41 mouse cellular contexts compared by ENCODE assay signal in genomic region chr10:61277051-61277450, GRCm38 (mm10). TPM values are rescaled to one million over a fixed set of nuclear protein-coding genes. Genes with fewer than 3 reads are reported as not detected.
"Had no signal": no experiment of that assay in that cellular context is flagged by ENCODE, and none has a peak within 500 bp of the region (broad histone marks: within the 10 kb centered on the region; RNA-seq: fewer than 3 reads in every experiment).

No protein-coding gene starts in this region.

- H3K36me3 ChIP-seq: limb, embryonic 10.5 days; limb, embryonic 12.5 days; limb, embryonic 13.5 days; limb, embryonic 15.5 days; liver, embryonic 12.5 days; liver, embryonic 13.5 days; liver, embryonic 15.5 days; lung, embryonic 15.5 days; midbrain, embryonic 10.5 days; midbrain, embryonic 12.5 days; midbrain, embryonic 13.5 days; midbrain, embryonic 15.5 days; neural tube, embryonic 12.5 days; neural tube, embryonic 13.5 days had no signal

- ATAC-seq: liver, embryonic 12.5 days; lung, postnatal 0 days; midbrain, embryonic 13.5 days; midbrain, embryonic 15.5 days; midbrain, embryonic 16.5 days had no signal

- H3K9me3 ChIP-seq: limb, embryonic 10.5 days; limb, embryonic 12.5 days; limb, embryonic 13.5 days; limb, embryonic 15.5 days; liver, embryonic 12.5 days; liver, embryonic 13.5 days; liver, embryonic 15.5 days; lung, embryonic 15.5 days; megakaryocyte, embryonic 14.5 days; midbrain, embryonic 10.5 days; midbrain, embryonic 12.5 days; midbrain, embryonic 13.5 days; midbrain, embryonic 15.5 days; neural tube, embryonic 12.5 days; neural tube, embryonic 13.5 days had no signal

- H3K9ac ChIP-seq: limb, embryonic 12.5 days; limb, embryonic 13.5 days; limb, embryonic 15.5 days; liver, embryonic 12.5 days; liver, embryonic 13.5 days; liver, embryonic 14.5 days; liver, embryonic 15.5 days; liver, postnatal 0 days; lung, embryonic 14.5 days; lung, embryonic 15.5 days; midbrain, embryonic 12.5 days; midbrain, embryonic 13.5 days; midbrain, embryonic 15.5 days; neural tube, embryonic 12.5 days; neural tube, embryonic 13.5 days had no signal

- H3K4me3 ChIP-seq: left cerebral cortex, adult 2 months; limb, embryonic 10.5 days; limb, embryonic 12.5 days; limb, embryonic 13.5 days; limb, embryonic 15.5 days; liver, embryonic 12.5 days; liver, embryonic 13.5 days; liver, embryonic 15.5 days; lung, embryonic 15.5 days; midbrain, embryonic 10.5 days; midbrain, embryonic 12.5 days; midbrain, embryonic 13.5 days; midbrain, embryonic 15.5 days; neural tube, embryonic 12.5 days; neural tube, embryonic 13.5 days had no signal

- H3K4me2 ChIP-seq: limb, embryonic 12.5 days; limb, embryonic 13.5 days; limb, embryonic 15.5 days; liver, embryonic 11.5 days; liver, embryonic 12.5 days; liver, embryonic 13.5 days; liver, embryonic 15.5 days; lung, embryonic 14.5 days; lung, embryonic 15.5 days; midbrain, embryonic 12.5 days; midbrain, embryonic 13.5 days; midbrain, embryonic 15.5 days; neural tube, embryonic 12.5 days; neural tube, embryonic 13.5 days had no signal

- DNase-seq: left cerebral cortex, postnatal 4 days; liver; liver, embryonic 13.5 days; liver, postnatal 0 days; lung, adult 18-20 months; lung, adult 2 months; lung, embryonic 14.5 days; lung, postnatal 10 days; lung, postnatal 14 days; lung, postnatal 4 days; midbrain, embryonic 14.5 days had no signal

- H3K27me3 ChIP-seq: limb, embryonic 15.5 days had no signal

- H3K27ac ChIP-seq: left cerebral cortex, adult 2 months; limb, embryonic 10.5 days; limb, embryonic 12.5 days; limb, embryonic 13.5 days; limb, embryonic 15.5 days; liver, embryonic 12.5 days; liver, embryonic 13.5 days; liver, embryonic 14.5 days; liver, embryonic 15.5 days; lung, embryonic 15.5 days; macrophage; midbrain, embryonic 10.5 days; midbrain, embryonic 12.5 days; midbrain, embryonic 13.5 days; midbrain, embryonic 15.5 days; neural tube, embryonic 12.5 days; neural tube, embryonic 13.5 days had no signal

RNA-seq across cellular contexts. Expression of gene Adamts14, which starts 3.8 kb away (rescaled TPM):
- total RNA-seq: megakaryocyte progenitor cell, adult 5-6 weeks had no signal

RNA-seq across cellular contexts. Expression of gene Prf1, which starts 20.6 kb away (rescaled TPM):
- total RNA-seq: left cerebral cortex, adult 18-20 months; left cerebral cortex, adult 2 months; left cerebral cortex, adult 8-10 months; left cerebral cortex, postnatal 10 days; left cerebral cortex, postnatal 14 days; left cerebral cortex, postnatal 25 days; left cerebral cortex, postnatal 36 days; left cerebral cortex, postnatal 4 days; megakaryocyte progenitor cell, adult 5-6 weeks had no signal
- polyA plus RNA-seq: limb, embryonic 10.5 days; limb, embryonic 11.5 days; limb, embryonic 12.5 days; limb, embryonic 14.5 days; liver, embryonic 12.5 days; liver, embryonic 13.5 days; lung, embryonic 14.5 days; lung, embryonic 15.5 days; macrophage; midbrain, embryonic 10.5 days; midbrain, embryonic 12.5 days; midbrain, embryonic 13.5 days; midbrain, embryonic 14.5 days; midbrain, embryonic 16.5 days; neural tube, embryonic 11.5 days; neural tube, embryonic 12.5 days; neural tube, embryonic 13.5 days had no signal
